Mouse (Mus musculus) thymus, postnatal 14 days (tissue): ENCODE results near the gene Minpp1.
A peak's percentile ranks its signal among the peaks of the same experiment; 100 is the strongest.

Experiments used
- DNase-seq: peaks from one replicate; pipeline ENCODE4 v3.0.0; 2021

The Minpp1 gene

GRCm38 (mm10) chr19:32489166-32489895, 3.8 kb downstream of the Minpp1 start:
- DNase-seq: no peak

GRCm38 (mm10) chr19:32490976-32491375, 5.4 kb downstream of the Minpp1 start:
- DNase-seq: no peak

- DNase-seq: no peak
These were observed 6.8 kb downstream of the Minpp1 start for GRCm38 (mm10) chr19:32492339-32492738.

GRCm38 (mm10) chr19:32492981-32493380, 7.4 kb downstream of the Minpp1 start:
- no peak for DNase-seq

GRCm38 (mm10) chr19:32493471-32493870, 7.9 kb downstream of the Minpp1 start:
- DNase-seq: no peak

GRCm38 (mm10) chr19:32494611-32495010, 9.0 kb downstream of the Minpp1 start:
- DNase-seq: no peak

- DNase-seq: no peak
These were observed 9.5 kb downstream of the Minpp1 start for GRCm38 (mm10) chr19:32495034-32495433.

DNA sequence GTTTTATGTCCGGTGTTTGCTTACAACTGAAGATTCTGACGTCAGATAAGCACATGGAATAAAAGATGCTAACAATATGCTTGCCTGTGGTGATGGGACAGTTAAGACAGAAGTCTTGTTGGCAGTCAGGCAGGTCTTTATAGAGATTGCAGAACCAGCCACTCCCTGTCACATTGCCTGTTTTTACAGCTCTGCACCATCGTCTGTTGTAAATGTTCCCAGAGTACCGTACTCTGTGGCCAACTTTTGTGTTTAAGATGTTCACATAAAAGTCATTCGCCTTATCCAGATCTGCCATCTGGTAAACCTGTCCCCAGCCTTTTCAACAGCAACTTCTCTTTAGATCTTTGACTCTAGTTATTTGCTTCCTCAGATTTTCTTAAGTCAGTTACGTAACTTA, 11.8 kb downstream of the Minpp1 start:
- no peak for DNase-seq

- no peak for DNase-seq
These were observed 12.4 kb downstream of the Minpp1 start for GRCm38 (mm10) chr19:32498002-32498401.

DNA sequence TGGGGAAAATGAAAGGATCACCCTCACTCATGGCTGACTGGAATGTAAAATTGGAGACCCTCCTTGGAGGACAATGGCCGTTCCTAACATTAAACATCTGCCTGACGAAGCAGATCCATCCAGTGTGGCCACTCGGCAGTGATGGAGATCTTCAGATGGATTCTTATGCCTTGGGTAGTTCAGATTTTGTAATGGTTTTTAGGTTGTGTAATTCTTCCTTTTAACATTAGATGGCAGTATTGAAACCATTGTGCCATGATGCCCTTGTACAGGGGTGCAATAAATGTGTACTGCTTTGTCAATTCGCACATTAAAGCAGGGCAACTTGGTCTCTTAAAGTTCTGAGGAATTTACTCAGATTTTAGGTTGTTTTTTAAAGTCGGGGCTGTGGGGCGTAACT, 15.8 kb downstream of the Minpp1 start:
- no peak for DNase-seq

GRCm38 (mm10) chr19:32506081-32506480, 20.5 kb downstream of the Minpp1 start:
- DNase-seq: no peak

- no peak for DNase-seq
These were observed 20.9 kb downstream of the Minpp1 start for GRCm38 (mm10) chr19:32506514-32506913.

DNA sequence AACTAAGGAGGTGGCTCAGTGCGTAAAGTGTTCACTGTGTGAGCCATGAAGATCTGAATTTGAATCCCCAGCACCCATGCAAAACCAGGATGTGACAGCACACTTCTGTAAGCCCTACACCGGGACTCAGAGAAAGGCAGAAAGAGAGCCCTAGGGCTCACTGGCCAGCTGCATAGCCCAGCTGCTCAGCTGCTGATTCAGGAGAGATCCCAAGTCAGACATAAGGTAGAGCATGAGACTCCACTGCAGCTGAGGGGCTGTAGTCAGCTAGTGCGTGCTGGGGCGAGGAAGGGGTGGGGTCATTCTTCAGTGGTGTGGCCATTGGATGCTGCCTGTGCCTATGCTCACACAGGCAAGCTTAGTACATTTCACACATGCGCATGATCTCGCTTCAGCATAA, 21.5 kb downstream of the Minpp1 start:
- no peak for DNase-seq

GRCm38 (mm10) chr19:32507526-32507925, 22.0 kb downstream of the Minpp1 start:
- no peak for DNase-seq

GRCm38 (mm10) chr19:32510267-32510666, 24.7 kb downstream of the Minpp1 start:
- no peak for DNase-seq

- DNase-seq: no peak
These were observed 25.4 kb downstream of the Minpp1 start for GRCm38 (mm10) chr19:32510962-32511361.

DNA sequence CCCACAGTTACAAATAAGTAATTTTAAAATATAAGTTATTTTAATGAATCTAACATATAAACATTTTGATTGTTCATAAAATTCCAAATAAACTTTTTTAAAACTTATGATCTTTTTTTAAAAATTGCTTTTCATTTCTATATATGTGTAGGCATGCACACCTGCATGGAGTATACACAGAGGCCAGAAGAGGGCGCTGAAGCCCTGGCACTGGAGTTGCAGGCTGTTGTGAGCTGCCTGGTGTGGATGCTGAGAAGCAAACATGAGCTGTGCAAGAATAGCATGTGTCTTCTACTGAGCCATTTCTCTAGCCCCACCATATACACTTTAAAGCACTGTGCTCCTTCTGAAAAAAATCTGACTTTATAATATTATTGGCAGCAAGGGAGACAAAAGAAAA, 26.9 kb downstream of the Minpp1 start:
- peak; percentile 46 for DNase-seq

- DNase-seq: no peak
These were observed 31.0 kb downstream of the Minpp1 start for GRCm38 (mm10) chr19:32516575-32516974.

- DNase-seq: peak; percentile 34
These were observed 35.9 kb downstream of the Minpp1 start for GRCm38 (mm10) chr19:32521446-32521845.

- DNase-seq: no peak
These were observed 36.7 kb downstream of the Minpp1 start for GRCm38 (mm10) chr19:32522247-32522646.

DNA sequence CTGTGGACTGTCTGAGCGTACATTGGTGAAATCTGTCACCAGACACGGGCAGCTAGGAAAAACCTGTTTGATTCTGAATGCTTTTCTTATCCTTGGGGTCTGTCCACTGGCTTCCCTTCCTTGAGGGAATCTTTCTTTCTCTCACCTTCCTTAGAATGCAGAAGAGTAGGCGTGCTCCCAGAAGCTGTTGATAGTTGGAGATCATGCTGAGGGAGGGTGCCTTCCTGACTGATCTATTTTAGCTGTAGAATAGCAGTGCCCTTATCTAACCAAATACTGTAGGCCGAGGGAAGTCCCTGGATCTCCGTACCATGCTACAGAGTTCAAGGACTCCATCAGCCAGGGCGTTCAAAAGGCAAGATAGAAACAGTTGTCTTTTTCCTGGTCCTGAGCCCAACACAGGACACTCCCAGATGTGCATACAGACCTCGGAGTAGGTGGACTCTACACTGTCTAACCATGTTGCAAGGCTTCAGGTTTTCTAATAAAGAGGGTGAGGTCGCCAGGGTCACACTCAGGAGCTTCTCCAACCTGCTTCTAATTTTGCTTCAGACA, 37.3 kb downstream of the Minpp1 start:
- no peak for DNase-seq

GRCm38 (mm10) chr19:32523769-32524515, 38.4 kb downstream of the Minpp1 start:
- DNase-seq: peak; percentile 79

DNA sequence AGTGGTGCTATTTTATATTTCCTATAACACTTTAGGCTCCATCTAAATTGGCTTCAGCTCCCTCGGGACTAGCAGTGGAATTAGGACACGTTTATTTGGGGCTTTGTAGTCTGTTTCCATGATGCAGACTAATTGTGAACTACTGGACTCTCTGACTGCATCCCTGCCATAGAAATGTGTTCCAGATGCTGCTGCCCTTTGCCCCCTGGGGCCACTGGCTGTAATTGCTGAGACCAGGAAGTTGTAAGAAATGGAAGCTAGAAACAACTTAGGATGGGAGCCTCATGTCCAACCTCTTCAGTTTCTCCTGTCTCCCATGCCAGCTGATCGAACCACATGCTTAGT, 38.9 kb downstream of the Minpp1 start:
- DNase-seq: no peak

GRCm38 (mm10) chr19:32527139-32527538, 41.6 kb downstream of the Minpp1 start:
- no peak for DNase-seq
